Mouse (Mus musculus) lung, embryonic 15.5 days (tissue): ENCODE results near the gene Pole2. TPM values are rescaled to one million over a fixed set of nuclear protein-coding genes. Genes with fewer than 3 reads are reported as not detected.
"Not testable (repeated sequence)": the region's sequence is repeated elsewhere in the genome, so short reads cannot be mapped to it uniquely, and the experiment has no call there.

Source experiments
- ATAC-seq: fragments of 200-750 bp; cut with Nextera tagmentation; 2 replicates; pipeline ENCODE4 v1.8.0; 2017; ENCODE audit warnings: moderate number of reproducible peaks, borderline replicate concordance; ENCODE audit not compliant: low FRiP score, low TSS enrichment; ENCODE audit errors: extremely low read depth
- H3K27ac ChIP-seq: fragments of 300-500 bp; sonication (generic); 2 replicates; pipeline ENCODE4 v1.5.1; 2015; ENCODE audit warnings: moderate library complexity, mild to moderate bottlenecking, inconsistent platforms
- H3K27me3 ChIP-seq: fragments of 300-500 bp; sonication (generic); 2 replicates; pipeline ENCODE4 v1.6.1; 2015; ENCODE audit warnings: inconsistent platforms
- H3K36me3 ChIP-seq: fragments of 300-500 bp; sonication (generic); 2 replicates; pipeline ENCODE4 v1.6.1; 2015; ENCODE audit warnings: inconsistent platforms
- H3K4me1 ChIP-seq: fragments of 300-500 bp; sonication (generic); 2 replicates; pipeline ENCODE4 v1.6.1; 2015; ENCODE audit warnings: inconsistent platforms
- H3K4me2 ChIP-seq: fragments of 300-500 bp; sonication (generic); 2 replicates; pipeline ENCODE4 v1.6.1; 2015; ENCODE audit warnings: inconsistent platforms, mild to moderate bottlenecking, moderate library complexity
- H3K4me3 ChIP-seq: fragments of 300-500 bp; sonication (generic); 2 replicates; pipeline ENCODE4 v1.5.1; 2015; ENCODE audit warnings: mild to moderate bottlenecking, inconsistent platforms
- H3K9ac ChIP-seq: fragments of 300-500 bp; sonication (generic); 2 replicates; pipeline ENCODE4 v1.6.1; 2015; ENCODE audit warnings: inconsistent platforms
- H3K9me3 ChIP-seq: fragments of 300-500 bp; sonication (generic); 2 replicates; pipeline ENCODE4 v1.6.1; 2016; ENCODE audit warnings: inconsistent platforms
- WGBS: fragments of 180-500 bp; shearing (Covaris S2); methylation state at CpG from one replicate; pipeline ENCODE4 v1.1.7; 2015; 5-methylcytosine and 5-hydroxymethylcytosine counted together
- polyA plus RNA-seq: library from polyadenylated mRNA; unstranded; fragments of >200 nt; fragmentation: Nextera tagmentation; extraction: Ambion mirVana; gene quantifications from 2 replicates; pipeline ENCODE4 v1.2.1, GENCODE M21; 2015

Gene Pole2
- polyA plus RNA-seq, 1 experiment from 2014 or later: 33.5 TPM

GRCm38 (mm10) chr12:69167656-69168460, 60.1 kb downstream of the Pole2 start:
- Histone ChIP-seq H3K4me1 (peaks cover 18% of the 10 kb centered on the region), H3K9me3 (no peaks in the 10 kb centered on the region), H3K4me3 (peak overlapping the region; percentile 69), H3K27ac (no peak overlapping the region), H3K36me3 (peaks cover 5% of the 10 kb centered on the region; the same call in 1 of the 2 replicates), H3K4me2 (peak overlapping the region; percentile 88), H3K9ac (peak overlapping the region; percentile 70), H3K27me3 (no peaks in the 10 kb centered on the region)
- ATAC-seq: peak; percentile 32; the same call in 1 of the 2 replicates
- WGBS: 5% methylated on average over 18 of the region's 18 CpGs

- not testable (repeated sequence) for H3K27me3 ChIP-seq, ATAC-seq, H3K27ac ChIP-seq, H3K36me3 ChIP-seq, H3K9me3 ChIP-seq, H3K4me3 ChIP-seq, H3K4me2 ChIP-seq, H3K9ac ChIP-seq
- WGBS: 69% methylated on average over 8 of the region's 8 CpGs
- H3K4me1 ChIP-seq: peaks cover 18% of the 10 kb centered on the region
Measured at GRCm38 (mm10) chr12:69166861-69167581, 61.0 kb downstream of the Pole2 start.

- ATAC-seq: no peak
- Histone ChIP-seq H3K4me3 (no peak overlapping the region), H3K4me2 (no peak overlapping the region), H3K36me3 (no peaks in the 10 kb centered on the region), H3K27me3 (no peaks in the 10 kb centered on the region), H3K4me1 (peaks cover 15% of the 10 kb centered on the region), H3K9ac (no peak overlapping the region), H3K9me3 (no peaks in the 10 kb centered on the region), H3K27ac (no peak overlapping the region)
- WGBS: 35% methylated on average over 3 of the region's 3 CpGs
Measured at GRCm38 (mm10) chr12:69164904-69165303, 63.1 kb downstream of the Pole2 start.

GRCm38 (mm10) chr12:69163586-69163985, 64.4 kb downstream of the Pole2 start:
- WGBS: 84% methylated on average over 4 of the region's 4 CpGs
- not testable (repeated sequence) for H3K4me1 ChIP-seq, H3K4me3 ChIP-seq, H3K27me3 ChIP-seq, H3K4me2 ChIP-seq, H3K9me3 ChIP-seq, H3K9ac ChIP-seq, H3K27ac ChIP-seq, H3K36me3 ChIP-seq, ATAC-seq

GRCm38 (mm10) chr12:69160677-69161076, 67.3 kb downstream of the Pole2 start:
- peaks cover 12% of the 10 kb centered on the region; the same call in 1 of the 2 replicates for H3K4me1 ChIP-seq
- H3K9me3 ChIP-seq, H3K4me3 ChIP-seq, H3K27ac ChIP-seq, ATAC-seq, H3K4me2 ChIP-seq, H3K9ac ChIP-seq, H3K27me3 ChIP-seq: not testable (repeated sequence)
- WGBS: 66% methylated on average over 2 of the region's 2 CpGs
- peaks cover 18% of the 10 kb centered on the region for H3K36me3 ChIP-seq

- 4% methylated on average over 9 of the region's 9 CpGs for WGBS
- peak overlapping the region; percentile 61; the same call in 1 of the 2 replicates for H3K27ac ChIP-seq
- ATAC-seq: no peak
Measured at GRCm38 (mm10) chr12:69159578-69159940, 68.4 kb downstream of the Pole2 start.

GRCm38 (mm10) chr12:69158765-69159577, 69.0 kb downstream of the Pole2 start, which contains the start of gene Rps29:
TSS of gene Rps29 (minus strand) at chr12:69159186.
- not testable (repeated sequence) for H3K27me3 ChIP-seq, H3K9me3 ChIP-seq
- Histone ChIP-seq H3K36me3 (peaks cover 19% of the 10 kb centered on the region), H3K9ac (peak within 1 kb of the TSS; percentile 84), H3K4me1 (peaks cover 12% of the 10 kb centered on the region; the same call in 1 of the 2 replicates), H3K27ac (peak within 1 kb of the TSS; percentile 91), H3K4me3 (peak within 1 kb of the TSS; percentile 78), H3K4me2 (peak within 1 kb of the TSS; percentile 63)
- peak; percentile 99 for ATAC-seq
- under 1% methylated on average over 63 of the region's 68 CpGs for WGBS

More at GRCm38 (mm10) chr12:69159578-69159940, 68.4 kb downstream of the Pole2 start:
- no peaks in the 10 kb centered on the region for H3K27me3 ChIP-seq
- peak overlapping the region; percentile 40 for H3K4me2 ChIP-seq
- H3K4me1 ChIP-seq: peaks cover 12% of the 10 kb centered on the region; the same call in 1 of the 2 replicates
- no peak overlapping the region for H3K9ac ChIP-seq
- H3K9me3 ChIP-seq: no peaks in the 10 kb centered on the region
- H3K4me3 ChIP-seq: peak overlapping the region; percentile 78
- peaks cover 19% of the 10 kb centered on the region for H3K36me3 ChIP-seq

GRCm38 (mm10) chr12:69158366-69158764, 69.6 kb downstream of the Pole2 start:
- H3K4me3 ChIP-seq: peak overlapping the region; percentile 78
- peak overlapping the region; percentile 91 for H3K27ac ChIP-seq
- H3K9me3 ChIP-seq: no peaks in the 10 kb centered on the region
- H3K36me3 ChIP-seq: peaks cover 19% of the 10 kb centered on the region
- peak overlapping the region; percentile 63 for H3K4me2 ChIP-seq
- WGBS: under 1% methylated on average over 19 of the region's 19 CpGs
- ATAC-seq: no peak
- peaks cover 12% of the 10 kb centered on the region; the same call in 1 of the 2 replicates for H3K4me1 ChIP-seq
- no peaks in the 10 kb centered on the region for H3K27me3 ChIP-seq
- peak overlapping the region; percentile 84 for H3K9ac ChIP-seq

- Histone ChIP-seq H3K27ac (no peak overlapping the region), H3K4me3 (no peak overlapping the region), H3K27me3 (no peaks in the 10 kb centered on the region), H3K9me3 (no peaks in the 10 kb centered on the region), H3K9ac (no peak overlapping the region), H3K4me2 (no peak overlapping the region), H3K4me1 (peaks cover 12% of the 10 kb centered on the region; the same call in 1 of the 2 replicates), H3K36me3 (peaks cover 19% of the 10 kb centered on the region)
- no peak for ATAC-seq
- WGBS: 89% methylated on average over 2 of the region's 2 CpGs
Measured at GRCm38 (mm10) chr12:69157107-69157506, 70.9 kb downstream of the Pole2 start.

GRCm38 (mm10) chr12:69156436-69156835, 71.6 kb downstream of the Pole2 start:
- Histone ChIP-seq H3K9me3 (no peaks in the 10 kb centered on the region), H3K4me3 (no peak overlapping the region)
- no peak for ATAC-seq

GRCm38 (mm10) chr12:69155923-69156322, 72.1 kb downstream of the Pole2 start:
- Histone ChIP-seq H3K27ac (no peak overlapping the region), H3K4me2 (no peak overlapping the region), H3K9ac (no peak overlapping the region), H3K4me3 (no peak overlapping the region), H3K4me1 (peaks cover 12% of the 10 kb centered on the region; the same call in 1 of the 2 replicates), H3K36me3 (peaks cover 19% of the 10 kb centered on the region), H3K9me3 (no peaks in the 10 kb centered on the region), H3K27me3 (no peaks in the 10 kb centered on the region)
- WGBS: 78% methylated on average over 2 of the region's 2 CpGs
- no peak for ATAC-seq

More at GRCm38 (mm10) chr12:69156436-69156835, 71.6 kb downstream of the Pole2 start:
- WGBS: 72% methylated on average over 4 of the region's 4 CpGs
- Histone ChIP-seq H3K36me3 (peaks cover 19% of the 10 kb centered on the region), H3K27me3 (no peaks in the 10 kb centered on the region), H3K4me1 (peaks cover 12% of the 10 kb centered on the region; the same call in 1 of the 2 replicates), H3K9ac (no peak overlapping the region), H3K4me2 (no peak overlapping the region), H3K27ac (no peak overlapping the region)
